Mouse (Mus musculus): ENCODE measurements around the gene Cbr2. TPM values are rescaled to one million over a fixed set of nuclear protein-coding genes. Genes with fewer than 3 reads are reported as not detected.
"Not testable (repeated sequence)": the region's sequence is repeated elsewhere in the genome, so short reads cannot be mapped to it uniquely, and the experiment has no call there.

Cbr2 gene
- not detected in 2 replicates for polyA plus RNA-seq (2012)

DNA sequence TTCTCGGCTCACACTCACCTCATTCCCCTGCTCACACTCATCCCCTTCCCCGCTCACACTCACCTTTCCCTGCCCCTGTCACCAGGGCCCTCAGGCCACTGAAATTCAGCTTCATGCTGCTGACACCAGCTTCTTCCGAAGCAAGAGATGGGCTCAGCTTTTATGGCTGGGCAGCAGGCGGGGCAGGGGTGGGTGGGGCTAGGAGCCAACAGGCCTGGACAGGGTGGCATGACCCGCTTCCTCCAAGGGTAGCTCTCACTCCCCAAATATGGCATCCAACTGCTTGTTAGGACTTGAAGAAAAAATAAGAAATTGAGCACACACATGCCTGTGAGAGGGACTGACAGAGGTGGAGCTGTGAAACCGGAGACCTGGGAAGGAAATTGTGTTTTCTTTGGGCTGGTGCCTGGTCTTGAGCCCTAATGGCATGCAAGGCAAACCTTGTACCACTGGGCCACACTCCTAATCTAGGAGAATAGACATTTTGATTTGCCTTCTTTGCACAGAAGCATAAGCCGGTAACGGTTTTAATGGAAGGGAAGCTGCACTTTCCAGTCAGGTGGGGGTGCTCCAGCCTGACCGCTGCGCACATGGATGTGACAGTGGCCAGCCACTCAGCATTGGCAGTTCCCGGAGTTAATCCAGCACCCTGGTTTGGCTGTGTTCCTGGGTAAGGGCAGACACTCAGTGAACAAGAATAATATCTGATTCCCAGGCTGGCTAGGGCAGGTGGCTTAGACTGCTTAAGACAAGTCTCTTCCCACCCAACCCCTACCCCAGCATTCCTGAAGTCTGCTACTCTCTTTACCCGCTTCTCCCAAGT, at the start of gene Cbr2:
TSS of gene Cbr2 (minus strand) at position 257 of the 823 bp plus-strand sequence.
- peaks cover 3% of the 10 kb centered on the region for H3K9me3 ChIP-seq (ENCODE audit: control insufficient read depth, low read length)
- peaks cover 8% of the 10 kb centered on the region for H3K4me1 ChIP-seq (ENCODE audit: control insufficient read depth)
- H3K36me3 ChIP-seq (ENCODE audit: control insufficient read depth), result no peaks in the 10 kb centered on the region
- H3K27me3 ChIP-seq (ENCODE audit: control insufficient read depth), result peaks cover 22% of the 10 kb centered on the region
- H3K4me3 ChIP-seq (replicated peaks), result no peak within 1 kb of the TSS
- TF ChIP-seq TAL1 (IDR thresholded peaks at IDR 0.05; ENCODE audit: low read length) (no peak), GATA1 (IDR thresholded peaks at IDR 0.05; ENCODE audit: low read length) (no peak)

DNA sequence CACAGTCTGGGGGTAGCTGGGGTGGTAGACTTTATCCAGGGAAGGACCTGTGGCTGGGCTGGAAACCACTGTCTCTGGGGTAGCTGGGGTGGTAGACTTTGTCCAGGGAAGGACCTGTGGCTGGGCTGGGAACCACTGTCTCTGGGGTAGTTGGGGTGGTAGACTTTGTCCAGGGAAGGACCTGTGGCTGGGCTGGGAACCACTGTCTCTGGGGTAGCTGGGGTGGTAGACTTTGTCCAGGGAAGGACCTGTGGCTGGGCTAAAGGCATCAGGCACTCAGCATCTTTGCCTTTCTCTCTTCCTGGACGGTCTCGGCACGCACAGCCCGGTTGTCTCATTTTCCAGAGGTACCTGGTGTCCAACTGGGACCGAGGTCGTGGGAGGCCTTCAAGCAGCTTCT, 49.4 kb upstream of the Cbr2 start:
- not testable (repeated sequence) for H3K9me3 ChIP-seq (ENCODE audit: control insufficient read depth, low read length); H3K27me3 ChIP-seq (ENCODE audit: control insufficient read depth); H3K4me3 ChIP-seq (replicated peaks)
- H3K36me3 ChIP-seq (ENCODE audit: control insufficient read depth), result peaks cover 38% of the 10 kb centered on the region
- peaks cover 36% of the 10 kb centered on the region for H3K4me1 ChIP-seq (ENCODE audit: control insufficient read depth)

DNA sequence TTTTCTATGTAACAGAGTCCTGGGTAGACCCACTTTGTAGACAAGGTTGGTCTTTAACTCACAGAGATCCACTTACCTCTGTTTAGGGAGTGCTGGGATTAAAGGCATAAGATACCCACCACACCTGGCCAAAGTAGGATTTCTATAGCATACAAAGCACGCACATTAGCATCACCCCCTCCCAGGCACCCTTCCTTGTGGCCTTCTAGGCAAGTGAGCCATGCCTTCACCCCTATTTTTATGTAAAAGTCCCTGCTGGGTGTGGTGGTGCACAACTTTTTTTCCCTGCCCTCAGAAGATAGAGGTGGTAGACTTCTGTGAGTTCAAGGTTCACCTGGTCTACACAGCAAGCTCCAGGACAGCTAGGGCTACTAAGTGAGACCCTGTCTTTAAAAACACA, 48.0 kb upstream of the Cbr2 start:
- Histone ChIP-seq H3K27me3 (ENCODE audit: control insufficient read depth) (peaks cover 3% of the 10 kb centered on the region; the same call in 1 of the 2 replicates), H3K36me3 (ENCODE audit: control insufficient read depth) (peaks cover 26% of the 10 kb centered on the region), H3K4me1 (ENCODE audit: control insufficient read depth) (peaks cover 23% of the 10 kb centered on the region), H3K9me3 (ENCODE audit: control insufficient read depth, low read length) (no peaks in the 10 kb centered on the region), H3K4me3 (replicated peaks) (no peak overlapping the region)
- TF ChIP-seq GATA1 (IDR thresholded peaks at IDR 0.05; ENCODE audit: low read length) (no peak), TAL1 (IDR thresholded peaks at IDR 0.05; ENCODE audit: low read length) (no peak)

DNA sequence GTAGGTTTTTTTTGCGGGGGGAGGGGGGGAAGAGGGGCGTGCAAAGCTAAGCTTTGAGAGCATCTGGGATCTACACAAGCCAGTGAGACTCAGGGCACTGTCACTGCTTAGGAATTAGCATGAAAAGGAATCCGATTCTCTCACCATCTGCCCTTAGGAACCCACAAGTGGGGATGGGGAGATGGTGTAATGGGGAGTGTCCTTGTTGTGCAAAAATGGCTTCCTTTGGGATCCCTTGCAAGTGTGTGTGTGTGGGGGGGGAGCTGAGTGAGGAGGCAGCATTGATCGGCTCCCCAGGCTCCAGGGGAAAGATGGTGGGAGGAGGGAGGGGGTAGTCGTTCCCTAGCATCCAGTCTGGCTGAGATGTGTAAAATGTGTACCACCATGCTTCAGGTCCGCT, 45.2 kb upstream of the Cbr2 start:
- Histone ChIP-seq H3K4me3 (replicated peaks) (no peak overlapping the region), H3K9me3 (ENCODE audit: control insufficient read depth, low read length) (no peaks in the 10 kb centered on the region), H3K4me1 (ENCODE audit: control insufficient read depth) (no peaks in the 10 kb centered on the region; the same call in 1 of the 2 replicates), H3K36me3 (ENCODE audit: control insufficient read depth) (peaks cover 17% of the 10 kb centered on the region), H3K27me3 (ENCODE audit: control insufficient read depth) (peaks cover 3% of the 10 kb centered on the region; the same call in 1 of the 2 replicates)
- TF ChIP-seq GATA1 (IDR thresholded peaks at IDR 0.05; ENCODE audit: low read length) (no peak), TAL1 (IDR thresholded peaks at IDR 0.05; ENCODE audit: low read length) (no peak)

DNA sequence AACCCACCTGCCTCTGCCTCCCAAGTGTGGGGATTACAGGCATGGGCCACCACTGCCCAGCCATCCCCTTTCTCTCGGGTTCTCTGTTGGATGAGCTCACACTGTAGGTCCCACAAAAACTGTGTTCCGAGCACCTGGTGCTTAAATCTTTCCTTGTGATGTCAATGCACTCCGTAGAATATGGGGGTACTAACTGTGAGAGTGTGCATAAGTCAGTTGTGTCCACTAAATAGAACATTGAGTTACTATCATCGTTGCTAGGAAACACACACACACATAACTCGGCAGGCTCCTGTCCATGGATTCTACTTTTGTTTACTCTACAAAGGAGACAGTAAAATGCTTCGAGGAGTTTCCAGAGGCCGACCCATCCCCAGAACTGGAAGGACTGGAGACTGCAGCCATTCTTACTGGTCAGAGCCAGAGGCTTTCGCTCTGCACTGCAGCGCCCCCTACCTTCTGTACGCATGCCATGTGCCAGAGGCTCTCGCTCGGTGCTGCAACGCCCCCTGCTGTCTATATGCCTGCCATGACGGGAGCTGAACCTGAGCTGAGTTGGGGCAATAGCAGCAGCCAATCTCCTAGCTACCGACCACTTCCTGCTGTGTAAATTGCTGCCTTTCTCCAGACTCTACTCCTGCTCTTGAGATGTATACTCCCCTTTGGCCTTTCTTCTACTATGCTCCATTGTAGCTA, 44.0 kb upstream of the Cbr2 start:
- no peak overlapping the region for H3K4me3 ChIP-seq (replicated peaks)
- peaks cover 9% of the 10 kb centered on the region for H3K36me3 ChIP-seq (ENCODE audit: control insufficient read depth)
- H3K27me3 ChIP-seq (ENCODE audit: control insufficient read depth), result peaks cover 3% of the 10 kb centered on the region; the same call in 1 of the 2 replicates

DNA sequence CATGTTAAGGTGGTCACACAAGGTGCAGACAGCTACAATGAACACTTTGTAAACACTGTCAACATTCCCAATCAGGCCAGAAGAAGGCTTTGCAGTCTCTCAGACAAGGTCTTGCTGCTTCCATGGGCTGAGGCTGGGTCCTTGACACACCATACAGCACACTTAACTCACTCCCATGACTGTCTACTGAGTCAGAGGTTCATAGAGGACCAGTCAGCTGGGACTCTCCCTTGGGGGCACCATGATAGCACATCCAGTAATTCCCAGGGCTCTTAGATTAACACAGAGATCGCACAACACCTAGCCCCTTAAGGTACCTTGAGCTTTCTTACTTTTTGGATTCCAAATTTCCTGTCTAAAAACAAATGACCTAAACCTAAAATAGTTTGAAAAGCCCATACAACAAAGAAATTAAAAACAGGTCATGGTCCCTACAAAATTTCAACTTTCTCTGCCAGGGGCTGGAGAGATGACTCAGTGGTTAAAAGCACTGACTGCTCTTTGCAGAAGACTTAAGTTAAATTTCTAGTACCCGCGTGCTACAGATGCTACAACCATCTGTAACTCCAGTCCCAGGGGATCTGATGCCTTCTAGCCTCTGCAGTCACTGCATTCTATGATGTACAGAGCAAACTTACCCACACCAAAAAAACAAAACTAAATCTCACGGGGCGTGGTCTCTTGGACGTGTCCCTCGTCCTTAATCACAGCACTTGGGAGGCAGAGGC, 41.7 kb upstream of the Cbr2 start:
- Histone ChIP-seq H3K9me3 (ENCODE audit: control insufficient read depth, low read length) (no peaks in the 10 kb centered on the region), H3K4me1 (ENCODE audit: control insufficient read depth) (no peaks in the 10 kb centered on the region; the same call in 1 of the 2 replicates), H3K36me3 (ENCODE audit: control insufficient read depth) (no peaks in the 10 kb centered on the region), H3K27me3 (ENCODE audit: control insufficient read depth) (peaks cover 3% of the 10 kb centered on the region; the same call in 1 of the 2 replicates), H3K4me3 (replicated peaks) (no peak overlapping the region)
- TF ChIP-seq TAL1 (IDR thresholded peaks at IDR 0.05; ENCODE audit: low read length) (no peak), GATA1 (IDR thresholded peaks at IDR 0.05; ENCODE audit: low read length) (no peak)

More for the DNA sequence above, 44.0 kb upstream of the Cbr2 start:
- no peak for TF ChIP-seq GATA1 (IDR thresholded peaks at IDR 0.05; ENCODE audit: low read length)
- no peak for TF ChIP-seq TAL1 (IDR thresholded peaks at IDR 0.05; ENCODE audit: low read length)
- Histone ChIP-seq H3K9me3 (ENCODE audit: control insufficient read depth, low read length) (no peaks in the 10 kb centered on the region), H3K4me1 (ENCODE audit: control insufficient read depth) (no peaks in the 10 kb centered on the region; the same call in 1 of the 2 replicates)

DNA sequence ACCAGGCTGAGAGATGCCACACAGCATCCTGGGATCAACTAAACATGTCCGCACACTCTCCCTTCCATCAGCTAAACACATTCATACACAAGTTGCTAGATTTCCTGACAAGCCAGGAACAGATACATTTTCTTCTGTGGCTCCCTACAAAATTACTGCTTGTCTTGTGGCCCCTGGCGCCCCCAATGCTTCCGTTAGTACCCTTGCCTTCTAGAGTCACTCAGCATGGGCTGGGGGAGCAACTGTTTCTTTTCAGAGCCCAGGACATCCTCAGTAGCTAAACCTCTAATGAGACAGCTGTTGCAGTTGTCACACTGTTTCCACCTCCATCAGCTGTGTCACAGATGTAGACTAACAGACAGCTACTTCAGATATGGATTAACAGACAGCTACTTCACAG, 40.8 kb upstream of the Cbr2 start:
- peaks cover 3% of the 10 kb centered on the region; the same call in 1 of the 2 replicates for H3K27me3 ChIP-seq (ENCODE audit: control insufficient read depth)
- no peaks in the 10 kb centered on the region for H3K9me3 ChIP-seq (ENCODE audit: control insufficient read depth, low read length)
- no peaks in the 10 kb centered on the region; the same call in 1 of the 2 replicates for H3K4me1 ChIP-seq (ENCODE audit: control insufficient read depth)
- TF ChIP-seq TAL1 (IDR thresholded peaks at IDR 0.05; ENCODE audit: low read length), result no peak
- no peak for TF ChIP-seq GATA1 (IDR thresholded peaks at IDR 0.05; ENCODE audit: low read length)
- H3K36me3 ChIP-seq (ENCODE audit: control insufficient read depth), result no peaks in the 10 kb centered on the region
- H3K4me3 ChIP-seq (replicated peaks), result no peak overlapping the region

DNA sequence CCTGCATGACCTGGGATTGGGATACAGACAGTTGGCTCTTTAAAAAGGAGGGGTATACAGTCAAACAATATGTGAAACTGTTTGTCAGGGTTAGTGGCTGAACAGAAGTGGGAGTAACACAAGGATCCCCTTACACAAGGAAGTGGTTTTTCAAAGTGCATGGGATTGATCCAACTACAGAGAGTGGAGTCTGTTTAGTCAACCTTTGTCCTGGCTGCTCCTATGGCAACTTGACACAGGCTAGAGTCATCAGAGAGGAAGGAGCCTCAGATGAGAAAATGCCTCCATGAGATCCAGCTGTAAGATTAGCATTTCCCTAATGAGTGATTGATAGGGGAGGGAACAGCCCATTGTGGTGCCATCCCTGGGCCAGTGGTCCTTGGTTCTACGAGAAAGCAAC, 36.3 kb upstream of the Cbr2 start:
- Histone ChIP-seq H3K36me3 (ENCODE audit: control insufficient read depth) (no peaks in the 10 kb centered on the region), H3K4me1 (ENCODE audit: control insufficient read depth) (no peaks in the 10 kb centered on the region), H3K9me3 (ENCODE audit: control insufficient read depth, low read length) (no peaks in the 10 kb centered on the region), H3K27me3 (ENCODE audit: control insufficient read depth) (peaks cover 12% of the 10 kb centered on the region), H3K4me3 (replicated peaks) (no peak overlapping the region)
- TF ChIP-seq TAL1 (IDR thresholded peaks at IDR 0.05; ENCODE audit: low read length) (no peak), GATA1 (IDR thresholded peaks at IDR 0.05; ENCODE audit: low read length) (no peak)

DNA sequence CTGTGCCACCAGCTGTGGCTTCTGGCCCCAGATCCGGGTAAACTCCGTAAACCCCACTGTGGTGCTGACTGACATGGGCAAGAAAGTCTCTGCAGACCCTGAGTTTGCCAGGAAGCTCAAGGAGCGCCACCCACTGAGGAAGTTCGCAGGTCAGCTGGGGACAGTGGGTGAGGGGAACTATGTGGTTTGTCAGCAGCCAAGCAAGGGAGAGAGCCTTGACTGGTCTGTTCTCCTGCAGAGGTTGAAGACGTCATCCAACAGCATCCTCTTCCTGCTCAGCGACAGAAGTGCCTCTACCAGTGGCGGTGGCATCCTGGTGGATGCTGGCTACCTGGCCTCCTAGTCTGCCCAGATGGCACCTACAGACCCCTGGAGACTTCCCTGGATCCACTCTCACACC, 35.1 kb upstream of the Cbr2 start:
- not testable (repeated sequence) for H3K4me3 ChIP-seq (replicated peaks); H3K4me1 ChIP-seq (ENCODE audit: control insufficient read depth); H3K36me3 ChIP-seq (ENCODE audit: control insufficient read depth); H3K9me3 ChIP-seq (ENCODE audit: control insufficient read depth, low read length)
- peaks cover 19% of the 10 kb centered on the region for H3K27me3 ChIP-seq (ENCODE audit: control insufficient read depth)

DNA sequence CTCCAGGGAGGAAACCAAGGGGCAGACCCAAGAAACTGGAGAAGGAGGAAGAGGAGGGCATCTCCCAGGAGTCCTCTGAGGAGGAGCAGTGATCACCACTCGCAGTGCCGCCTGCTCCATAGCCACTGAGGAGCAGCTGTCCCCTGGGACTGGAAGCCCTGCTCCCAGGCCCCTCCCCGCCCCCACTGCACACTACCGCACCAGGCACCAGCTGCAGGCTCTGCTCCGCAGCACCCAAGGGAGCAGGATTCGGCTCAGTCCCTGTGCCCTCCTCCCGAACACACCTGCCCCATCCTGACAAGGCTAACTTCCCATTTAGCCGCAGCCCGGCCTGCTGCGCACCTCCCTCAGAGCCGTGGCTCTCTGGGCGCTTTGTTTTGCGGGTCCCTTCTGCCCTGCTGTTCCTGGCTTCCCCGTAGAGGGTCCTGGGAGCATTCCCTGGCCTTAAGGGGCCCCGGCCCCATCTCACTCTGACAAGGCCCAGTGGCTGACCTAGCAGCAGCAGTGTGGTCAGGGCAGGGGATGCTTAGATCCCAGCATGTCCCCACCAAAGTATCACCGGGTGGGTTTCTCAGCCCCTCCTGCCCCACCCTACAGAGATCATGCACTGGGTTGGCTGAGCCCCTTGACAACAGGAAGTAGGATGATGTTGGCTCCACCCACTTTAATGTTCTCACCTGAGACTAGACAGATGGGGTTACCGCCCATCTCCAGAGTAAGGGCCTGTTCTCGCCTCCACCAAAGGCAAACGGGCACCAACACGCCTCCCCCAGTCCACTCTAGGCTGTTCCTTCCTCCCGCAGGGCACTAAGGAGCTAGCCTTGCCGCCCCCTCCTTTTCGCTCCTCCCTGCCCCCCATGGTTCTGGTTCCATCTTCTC, 31.4 kb upstream of the Cbr2 start:
- H3K4me3 ChIP-seq (replicated peaks); H3K36me3 ChIP-seq (ENCODE audit: control insufficient read depth); H3K4me1 ChIP-seq (ENCODE audit: control insufficient read depth): not testable (repeated sequence)
- Histone ChIP-seq H3K27me3 (ENCODE audit: control insufficient read depth) (peaks cover 25% of the 10 kb centered on the region), H3K9me3 (ENCODE audit: control insufficient read depth, low read length) (peaks cover 32% of the 10 kb centered on the region)

DNA sequence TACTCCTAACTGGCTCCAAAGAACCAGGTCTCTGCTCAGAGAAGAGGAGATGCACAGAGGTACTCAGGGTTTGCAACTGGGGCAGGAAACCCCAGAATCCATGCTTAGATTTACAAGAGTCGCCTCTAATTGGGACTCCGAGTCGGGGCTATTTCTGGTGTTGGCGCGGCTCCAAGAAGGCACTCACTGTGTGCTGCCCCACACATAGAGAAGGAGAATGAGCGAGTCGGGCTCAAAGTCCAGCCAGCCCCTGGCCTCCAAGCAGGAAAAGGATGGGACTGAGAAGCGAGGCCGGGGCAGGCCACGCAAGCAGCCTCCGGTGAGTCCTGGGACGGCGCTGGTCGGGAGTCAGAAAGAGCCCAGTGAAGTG, 30.7 kb upstream of the Cbr2 start, which contains the start of gene Hmga1b:
TSS of gene Hmga1b (plus strand) at position 123 of the 370 bp plus-strand sequence.
- Histone ChIP-seq H3K27me3 (ENCODE audit: control insufficient read depth) (peaks cover 25% of the 10 kb centered on the region), H3K9me3 (ENCODE audit: control insufficient read depth, low read length) (peaks cover 39% of the 10 kb centered on the region)
- not testable (repeated sequence) for H3K4me1 ChIP-seq (ENCODE audit: control insufficient read depth); H3K36me3 ChIP-seq (ENCODE audit: control insufficient read depth); H3K4me3 ChIP-seq (replicated peaks)

Data from erythroblast, embryonic 14.5 days (primary cell).